Mouse (Mus musculus) E14TG2a.4 (cell line): ENCODE measurements around the gene Rgs11.

Experiments
- CTCF ChIP-seq: conservative IDR thresholded peaks from 2 replicates; pipeline ENCODE4 v1.5.1; 2014; ENCODE audit warnings: low read length
- NANOG ChIP-seq: IDR thresholded peaks from 2 replicates; pipeline ENCODE4 v1.6.1; 2014; ENCODE audit warnings: borderline replicate concordance, low read length, mixed read lengths
- POU5F1 ChIP-seq: IDR thresholded peaks from 2 replicates; pipeline ENCODE4 v1.6.1; 2014; ENCODE audit warnings: low read length, borderline replicate concordance

GRCm38 (mm10) chr17:26243471-26244100, 40.8 kb downstream of the Rgs11 start:
- peak; percentile 15 for TF ChIP-seq CTCF
- no peak for TF ChIP-seq POU5F1
- no peak for TF ChIP-seq NANOG
